Mouse (Mus musculus): ENCODE results near the gene Pde2a. TPM values are rescaled to one million over a fixed set of nuclear protein-coding genes. Genes with fewer than 3 reads are reported as not detected.
A peak's percentile ranks its signal among the peaks of the same experiment; 100 is the strongest.

Pde2a gene
- total and polyA plus RNA-seq, 3 experiments: 0.08 to 0.40 TPM; not detected in 1

DNA sequence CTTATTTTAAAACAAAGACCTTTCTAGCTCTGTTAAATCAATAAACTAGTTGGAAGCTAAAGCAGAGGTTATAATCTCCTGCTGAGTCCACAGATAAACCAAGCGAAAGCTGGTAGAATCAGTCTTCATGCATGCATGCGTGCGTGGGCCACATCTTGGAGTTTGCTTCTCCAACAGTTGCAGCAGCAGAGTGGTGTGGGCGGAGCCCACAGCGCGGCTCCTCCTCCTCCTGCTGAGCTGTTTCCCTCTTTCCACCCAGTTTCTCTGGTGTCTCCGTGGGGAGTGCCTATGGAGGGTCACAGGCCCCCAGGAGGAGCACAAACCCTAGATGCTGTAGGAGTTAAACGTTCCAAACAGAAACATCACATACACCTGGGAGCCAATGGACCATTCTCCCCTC is 116.0 kb downstream of the Pde2a start:
- in situ Hi-C loops (cut with MboI; ENCODE audit: low pct_ligation_motif_present, low pct_unique_long_range_greater_than_20kb, low sequenced_read_pairs) (no loop called here), dilution Hi-C loops (cut with MboI; ENCODE audit: extremely low pct_ligation_motif_present, extremely low pct_unique_long_range_greater_than_20kb, low sequenced_read_pairs) (no loop called here)
- peaks cover 61% of the 10 kb centered on the region for H3K27me3 ChIP-seq (replicated peaks)
- peak overlapping the region in 2 of 3 experiments; percentile 15 to 20 for H3K4me3 ChIP-seq (replicated peaks in 1 of 3; ENCODE audit: low read depth in 2 of 3, low read length in 2 of 3, poor library complexity in 1 of 3)
- peaks cover 0 to 10% of the 10 kb centered on the region in 2 experiments; a peak in 2 of 4 replicates for H3K4me1 ChIP-seq (ENCODE audit: control insufficient read depth in 1 of 2, insufficient read depth in 2 of 2)
- no peak for TF ChIP-seq USF1 (IDR thresholded peaks at IDR 0.05; ENCODE audit: low read depth, low read length)
- no peak overlapping the region for H3K27ac ChIP-seq (ENCODE audit: insufficient read depth, low read depth)
- H3K79me2 ChIP-seq (replicated peaks; ENCODE audit: control insufficient read depth, extremely low read depth, insufficient read depth, poor library complexity, severe bottlenecking): no peaks in the 10 kb centered on the region
- H3K36me3 ChIP-seq (replicated peaks in 1 of 2; ENCODE audit: control insufficient read depth in 1 of 2, insufficient read depth in 1 of 2, low read length in 1 of 2): no peaks in the 10 kb centered on the region
- no peaks in the 10 kb centered on the region for H3K9me3 ChIP-seq (replicated peaks; ENCODE audit: low read length)
- no peak for DNase-seq (ENCODE audit: extremely low read depth)
- peak overlapping the region; percentile 96 for H3K4me2 ChIP-seq (ENCODE audit: insufficient read depth, low read depth, poor library complexity, severe bottlenecking)
- H3K9ac ChIP-seq (ENCODE audit: insufficient read depth, low read depth): no peak overlapping the region

DNA sequence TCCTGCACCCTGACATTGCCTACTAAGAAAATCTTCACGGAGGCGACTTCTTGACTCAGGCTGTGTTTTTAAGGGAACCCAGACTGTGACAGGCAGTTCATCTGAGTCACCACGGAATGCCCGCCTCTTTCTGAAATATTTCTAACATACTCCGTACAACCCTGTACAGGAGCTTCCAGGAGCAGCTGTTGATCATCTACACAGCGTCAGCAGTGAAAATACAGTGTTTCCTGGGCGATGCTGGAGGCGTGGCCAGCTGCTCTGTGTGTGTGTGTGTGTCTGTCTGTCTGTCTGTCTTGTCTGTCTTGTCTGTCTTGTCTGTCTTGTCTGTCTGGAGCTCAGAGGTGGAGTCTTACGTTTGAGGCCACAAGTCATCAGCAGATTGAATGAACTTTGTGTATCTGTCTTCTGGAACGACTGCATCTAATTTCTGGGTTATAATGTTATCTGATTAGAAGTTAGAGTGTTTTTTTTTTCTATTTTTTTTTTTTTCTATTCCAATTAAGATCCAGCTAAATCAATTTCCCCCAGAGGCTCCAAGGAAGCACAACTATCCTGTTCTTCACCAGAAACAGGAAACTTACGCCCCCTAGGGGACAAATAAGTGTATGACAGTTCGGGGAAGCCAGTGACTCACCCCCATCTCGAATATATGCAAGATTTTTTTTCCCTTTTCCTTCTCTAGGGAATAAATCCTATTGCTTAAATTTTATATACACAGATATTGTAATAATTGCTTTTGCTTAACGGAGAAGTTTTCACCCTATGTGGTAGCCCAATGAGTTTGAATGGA is 116.8 kb downstream of the Pde2a start:
- peaks cover 58% of the 10 kb centered on the region for H3K27me3 ChIP-seq (replicated peaks)
- peaks cover 0 to 10% of the 10 kb centered on the region in 2 experiments; a peak in 2 of 4 replicates for H3K4me1 ChIP-seq (ENCODE audit: control insufficient read depth in 1 of 2, insufficient read depth in 2 of 2)
- no peaks in the 10 kb centered on the region for H3K9me3 ChIP-seq (replicated peaks; ENCODE audit: low read length)
- H3K36me3 ChIP-seq (replicated peaks in 1 of 2; ENCODE audit: control insufficient read depth in 1 of 2, insufficient read depth in 1 of 2, low read length in 1 of 2): no peaks in the 10 kb centered on the region
- DNase-seq (ENCODE audit: extremely low read depth): peak; percentile 52
- TF ChIP-seq MYC (IDR thresholded peaks at IDR 0.05; ENCODE audit: low read depth, low read length) (no peak), MAZ (IDR thresholded peaks at IDR 0.05; ENCODE audit: low read depth, low read length) (no peak), JUND (conservative IDR thresholded peaks at IDR 0.05; ENCODE audit: low read depth, low read length) (0 out of 2 replicates have a peak, but pooled peaks have one; percentile 17), SMC3 (IDR thresholded peaks at IDR 0.05; ENCODE audit: low read depth, low read length) (peak; percentile 11; the same call in 1 of the 2 replicates), CHD2 (IDR thresholded peaks at IDR 0.05; ENCODE audit: low read length) (no peak), ZC3H11A (IDR thresholded peaks at IDR 0.05; ENCODE audit: low read depth, low read length) (no peak), NELFE (IDR thresholded peaks at IDR 0.05; ENCODE audit: low read depth, low read length) (no peak), CTCF (conservative IDR thresholded peaks at IDR 0.05 in 1 of 2, IDR thresholded peaks at IDR 0.05 in 1 of 2; ENCODE audit: low read depth in 2 of 2, low read length in 2 of 2) (peak; percentile 74 to 86), JUN (IDR thresholded peaks at IDR 0.05; ENCODE audit: insufficient read depth, low read depth, low read length) (no peak), POLR2A (IDR thresholded peaks at IDR 0.05; ENCODE audit: low read depth, low read length) (no peak), IRF4 (IDR thresholded peaks at IDR 0.05; ENCODE audit: low read depth, low read length) (no peak), ZNF384 (IDR thresholded peaks at IDR 0.05; ENCODE audit: low read depth, low read length) (peak; percentile 43; the same call in 1 of the 2 replicates), SIN3A (IDR thresholded peaks at IDR 0.05; ENCODE audit: low read length) (no peak; the same call in 1 of the 2 replicates), RAD21 (IDR thresholded peaks at IDR 0.05; ENCODE audit: low read depth, low read length) (peak; percentile 43), CHD1 (IDR thresholded peaks at IDR 0.05; ENCODE audit: low read depth, low read length) (no peak), USF2 (conservative IDR thresholded peaks at IDR 0.05; ENCODE audit: low read depth, low read length) (no peak), NRF1 (IDR thresholded peaks at IDR 0.05; ENCODE audit: low read depth, low read length) (no peak), MEF2A (IDR thresholded peaks at IDR 0.05; ENCODE audit: borderline replicate concordance, low read depth, low read length) (no peak), EP300 (IDR thresholded peaks at IDR 0.05; ENCODE audit: low read length) (no peak), MAFK (IDR thresholded peaks at IDR 0.05; ENCODE audit: insufficient replicate concordance, low read length) (no peak), TBP (conservative IDR thresholded peaks at IDR 0.05; ENCODE audit: low read depth, low read length) (no peak), E2F4 (IDR thresholded peaks at IDR 0.05; ENCODE audit: insufficient replicate concordance, low read depth, low read length) (no peak), MXI1 (IDR thresholded peaks at IDR 0.05; ENCODE audit: low read depth, low read length) (no peak), ZKSCAN1 (IDR thresholded peaks at IDR 0.05; ENCODE audit: borderline replicate concordance, low read depth, low read length) (no peak), ETS1 (conservative IDR thresholded peaks at IDR 0.05; ENCODE audit: low read depth, low read length) (no peak), UBTF (IDR thresholded peaks at IDR 0.05; ENCODE audit: low read depth, low read length) (no peak), BHLHE40 (IDR thresholded peaks at IDR 0.05; ENCODE audit: low read depth, low read length) (no peak), POLR2AphosphoS2 (IDR thresholded peaks at IDR 0.05; ENCODE audit: low read depth, low read length) (no peak), USF1 (IDR thresholded peaks at IDR 0.05; ENCODE audit: low read depth, low read length) (no peak), MAX (IDR thresholded peaks at IDR 0.05; ENCODE audit: low read length) (peak; percentile 23; the same call in 1 of the 2 replicates)
- in situ Hi-C loops (cut with MboI; ENCODE audit: low pct_ligation_motif_present, low pct_unique_long_range_greater_than_20kb, low sequenced_read_pairs): no loop called here
- H3K4me2 ChIP-seq (ENCODE audit: insufficient read depth, low read depth, poor library complexity, severe bottlenecking): peak overlapping the region; percentile 96
- H3K9ac ChIP-seq (ENCODE audit: insufficient read depth, low read depth): peak overlapping the region; percentile 7; the same call in 1 of the 2 replicates
- H3K4me3 ChIP-seq (replicated peaks in 1 of 3; ENCODE audit: low read depth in 2 of 3, low read length in 2 of 3, poor library complexity in 1 of 3): peak overlapping the region in 2 of 3 experiments; percentile 15 to 20
- no peaks in the 10 kb centered on the region for H3K79me2 ChIP-seq (replicated peaks; ENCODE audit: control insufficient read depth, extremely low read depth, insufficient read depth, poor library complexity, severe bottlenecking)
- H3K27ac ChIP-seq (ENCODE audit: insufficient read depth, low read depth): no peak overlapping the region
- dilution Hi-C loops (cut with MboI; ENCODE audit: extremely low pct_ligation_motif_present, extremely low pct_unique_long_range_greater_than_20kb, low sequenced_read_pairs): no loop called here

Measured in CH12.LX (cell line).